Mouse (Mus musculus): Measurements from ENCODE around the gene Gm35315. TPM values are rescaled to one million over a fixed set of nuclear protein-coding genes. Genes with fewer than 3 reads are reported as not detected.

The Gm35315 gene
- polyA plus RNA-seq (2012; rRNA removed) = 0.76 and 0.86 TPM in 2 replicates

GRCm38 (mm10) chr5:110094030-110094846, at the start of gene Gm35315:
Gene Gm35315 (minus strand): TSS chr5:110094420.

GRCm38 (mm10) chr5:110135293-110136086, 41.3 kb upstream of the Gm35315 start, which contains the start of gene Chfr:
Gene Chfr (plus strand): TSS chr5:110135842.

GRCm38 (mm10) chr5:110109991-110110441, 15.8 kb upstream of the Gm35315 start, which contains the start of gene Zfp605:
Gene Zfp605 (plus strand): TSS chr5:110110092.

GRCm38 (mm10) chr5:110107581-110108304, 13.5 kb upstream of the Gm35315 start, which contains the start of gene Gtpbp6:
Gene Gtpbp6 (minus strand): TSS chr5:110108197.

GRCm38 (mm10) chr5:110099656-110100580, 5.7 kb upstream of the Gm35315 start, which contains the start of gene Plcxd1:
Gene Plcxd1 (plus strand): TSS chr5:110099969.

GRCm38 (mm10) chr5:110072413-110072812, 21.8 kb downstream of the Gm35315 start, which contains the start of gene Gm17655:
Gene Gm17655 (minus strand): TSS chr5:110072513.

Other genes starting within 250 kb of the Gm35315 start
- gene Gm15446, start 171.0 kb downstream of the Gm35315 start, polyA plus RNA-seq (2012; rRNA removed) = 0.01 and 0.05 TPM in 2 replicates
- gene Zfp932, start 97.9 kb downstream of the Gm35315 start, polyA plus RNA-seq (2012; rRNA removed) = 3.7 and 3.8 TPM in 2 replicates
- 0.66 and 0.79 TPM in 2 replicates for gene Gm17655, start 21.9 kb downstream of the Gm35315 start, polyA plus RNA-seq (2012; rRNA removed)
- gene Plcxd1, start 5.5 kb upstream of the Gm35315 start, polyA plus RNA-seq (2012; rRNA removed) = 0.06 and 0.07 TPM in 2 replicates
- 21.1 and 24.2 TPM in 2 replicates for gene Gtpbp6, start 13.8 kb upstream of the Gm35315 start, polyA plus RNA-seq (2012; rRNA removed)
- 0.55 and 0.60 TPM in 2 replicates for gene Zfp605, start 15.7 kb upstream of the Gm35315 start, polyA plus RNA-seq (2012; rRNA removed)
- gene Chfr, start 41.4 kb upstream of the Gm35315 start, polyA plus RNA-seq (2012; rRNA removed) = 13.6 TPM in 2 replicates
- gene Golga3, start 82.3 kb upstream of the Gm35315 start, polyA plus RNA-seq (2012; rRNA removed) = 5.2 and 6.3 TPM in 2 replicates
- 5.3 and 5.4 TPM in 2 replicates for gene Ankle2, start 136.6 kb upstream of the Gm35315 start, polyA plus RNA-seq (2012; rRNA removed)
- 13.6 TPM in 2 replicates for gene Pgam5, start 175.5 kb upstream of the Gm35315 start, polyA plus RNA-seq (2012; rRNA removed)
- gene Pxmp2, start 191.8 kb upstream of the Gm35315 start, polyA plus RNA-seq (2012; rRNA removed) = 31.9 and 32.3 TPM in 2 replicates
- 7.8 and 7.9 TPM in 2 replicates for gene Pole, start 191.9 kb upstream of the Gm35315 start, polyA plus RNA-seq (2012; rRNA removed)
- 0.13 and 0.16 TPM in 2 replicates for gene P2rx2, start 248.8 kb upstream of the Gm35315 start, polyA plus RNA-seq (2012; rRNA removed)